Mouse (Mus musculus): Measurements from ENCODE around the gene Anks6. TPM values are rescaled to one million over a fixed set of nuclear protein-coding genes. Genes with fewer than 3 reads are reported as not detected.
A peak's percentile ranks its signal among the peaks of the same experiment; 100 is the strongest.

The Anks6 gene
- polyA plus RNA-seq, 1 experiment from 2014 or later: 3.7 TPM

- no peaks in the 10 kb centered on the region for H3K9me3 ChIP-seq (ENCODE audit: control insufficient read depth, low read length)
- TF ChIP-seq EP300 (optimal IDR thresholded peaks at IDR 0.05) (no peak), CTCF (IDR thresholded peaks at IDR 0.05; ENCODE audit: low read depth) (no peak)
- no peak overlapping the region for H3K9ac ChIP-seq (ENCODE audit: low read length)
- peak; percentile 64 for ATAC-seq (ENCODE audit: low FRiP score, low TSS enrichment)
- DNase-seq (ENCODE audit: low spot score): peak; percentile 38
- no peaks in the 10 kb centered on the region for H3K27me3 ChIP-seq (ENCODE audit: control insufficient read depth, insufficient read depth, low read length)
- no peak overlapping the region for H3K4me2 ChIP-seq (replicated peaks; ENCODE audit: low read depth)
- H3K27ac ChIP-seq (replicated peaks): 0 out of 2 replicates have a peak overlapping the region, but pooled peaks have one; percentile 2
- no peaks in the 10 kb centered on the region; the same call in 1 of the 2 replicates for H3K4me1 ChIP-seq (replicated peaks; ENCODE audit: control insufficient read depth, insufficient read depth)
- peaks cover 2% of the 10 kb centered on the region; the same call in 1 of the 2 replicates for H3K36me3 ChIP-seq (ENCODE audit: control insufficient read depth, insufficient read depth, low read length)
- no peak overlapping the region for H3K4me3 ChIP-seq (ENCODE audit: low read depth, low read length)
- 52% methylated on average over 10 of the region's 10 CpGs for WGBS
Measured at GRCm38 (mm10) chr4:47050642-47051381, 6.4 kb downstream of the Anks6 start.

GRCm38 (mm10) chr4:47050167-47050566, 7.1 kb downstream of the Anks6 start:
- Histone ChIP-seq H3K4me2 (replicated peaks; ENCODE audit: low read depth) (no peak overlapping the region), H3K27me3 (ENCODE audit: control insufficient read depth, insufficient read depth, low read length) (no peaks in the 10 kb centered on the region), H3K9me3 (ENCODE audit: control insufficient read depth, low read length) (no peaks in the 10 kb centered on the region), H3K4me3 (ENCODE audit: low read depth, low read length) (no peak overlapping the region), H3K27ac (replicated peaks) (no peak overlapping the region), H3K36me3 (ENCODE audit: control insufficient read depth, insufficient read depth, low read length) (peaks cover 2% of the 10 kb centered on the region; the same call in 1 of the 2 replicates), H3K4me1 (replicated peaks; ENCODE audit: control insufficient read depth, insufficient read depth) (no peaks in the 10 kb centered on the region; the same call in 1 of the 2 replicates), H3K9ac (ENCODE audit: low read length) (no peak overlapping the region)
- 0% methylated on average over 1 of the region's 1 CpGs for WGBS
- ATAC-seq (ENCODE audit: low FRiP score, low TSS enrichment) (peak; percentile 70), DNase-seq (ENCODE audit: low spot score) (peak; percentile 90)
- TF ChIP-seq CTCF (IDR thresholded peaks at IDR 0.05; ENCODE audit: low read depth) (peak; percentile 98), EP300 (optimal IDR thresholded peaks at IDR 0.05) (no peak)

- WGBS: 90% methylated on average over 16 of the region's 16 CpGs
- ATAC-seq (ENCODE audit: low FRiP score, low TSS enrichment) (no peak), DNase-seq (ENCODE audit: low spot score) (no peak)
- Histone ChIP-seq H3K9me3 (ENCODE audit: control insufficient read depth, low read length) (no peaks in the 10 kb centered on the region), H3K4me3 (ENCODE audit: low read depth, low read length) (no peak overlapping the region), H3K36me3 (ENCODE audit: control insufficient read depth, insufficient read depth, low read length) (peaks cover 2% of the 10 kb centered on the region), H3K4me2 (replicated peaks; ENCODE audit: low read depth) (no peak overlapping the region), H3K27ac (replicated peaks) (no peak overlapping the region), H3K4me1 (replicated peaks; ENCODE audit: control insufficient read depth, insufficient read depth) (no peaks in the 10 kb centered on the region; the same call in 1 of the 2 replicates), H3K9ac (ENCODE audit: low read length) (no peak overlapping the region), H3K27me3 (ENCODE audit: control insufficient read depth, insufficient read depth, low read length) (no peaks in the 10 kb centered on the region)
- TF ChIP-seq EP300 (optimal IDR thresholded peaks at IDR 0.05): no peak
- TF ChIP-seq CTCF (IDR thresholded peaks at IDR 0.05; ENCODE audit: low read depth): no peak
Measured at GRCm38 (mm10) chr4:47049216-47049615, 8.0 kb downstream of the Anks6 start.

GRCm38 (mm10) chr4:47047765-47048164, 9.5 kb downstream of the Anks6 start:
- ATAC-seq (ENCODE audit: low FRiP score, low TSS enrichment) (no peak), DNase-seq (ENCODE audit: low spot score) (no peak)
- no peak overlapping the region for H3K4me2 ChIP-seq (replicated peaks; ENCODE audit: low read depth)
- no peaks in the 10 kb centered on the region; the same call in 1 of the 2 replicates for H3K4me1 ChIP-seq (replicated peaks; ENCODE audit: control insufficient read depth, insufficient read depth)
- no peak overlapping the region for H3K4me3 ChIP-seq (ENCODE audit: low read depth, low read length)
- H3K27ac ChIP-seq (replicated peaks): no peak overlapping the region
- TF ChIP-seq CTCF (IDR thresholded peaks at IDR 0.05; ENCODE audit: low read depth) (no peak), EP300 (optimal IDR thresholded peaks at IDR 0.05) (no peak)
- H3K27me3 ChIP-seq (ENCODE audit: control insufficient read depth, insufficient read depth, low read length): no peaks in the 10 kb centered on the region
- peaks cover 2% of the 10 kb centered on the region for H3K36me3 ChIP-seq (ENCODE audit: control insufficient read depth, insufficient read depth, low read length)
- H3K9me3 ChIP-seq (ENCODE audit: control insufficient read depth, low read length): no peaks in the 10 kb centered on the region
- 65% methylated on average over 4 of the region's 4 CpGs for WGBS
- no peak overlapping the region for H3K9ac ChIP-seq (ENCODE audit: low read length)

- H3K9ac ChIP-seq (ENCODE audit: low read length): no peak overlapping the region
- no peaks in the 10 kb centered on the region for H3K27me3 ChIP-seq (ENCODE audit: control insufficient read depth, insufficient read depth, low read length)
- peak; percentile 27 for DNase-seq (ENCODE audit: low spot score)
- H3K36me3 ChIP-seq (ENCODE audit: control insufficient read depth, insufficient read depth, low read length): peaks cover 2% of the 10 kb centered on the region
- WGBS: 84% methylated on average over 6 of the region's 6 CpGs
- TF ChIP-seq CTCF (IDR thresholded peaks at IDR 0.05; ENCODE audit: low read depth): peak; percentile 61
- TF ChIP-seq EP300 (optimal IDR thresholded peaks at IDR 0.05): no peak
- H3K9me3 ChIP-seq (ENCODE audit: control insufficient read depth, low read length): no peaks in the 10 kb centered on the region
- no peaks in the 10 kb centered on the region; the same call in 1 of the 2 replicates for H3K4me1 ChIP-seq (replicated peaks; ENCODE audit: control insufficient read depth, insufficient read depth)
- H3K4me3 ChIP-seq (ENCODE audit: low read depth, low read length): no peak overlapping the region
- H3K4me2 ChIP-seq (replicated peaks; ENCODE audit: low read depth): no peak overlapping the region
- H3K27ac ChIP-seq (replicated peaks): no peak overlapping the region
- ATAC-seq (ENCODE audit: low FRiP score, low TSS enrichment): no peak
Measured at GRCm38 (mm10) chr4:47046974-47047373, 10.3 kb downstream of the Anks6 start.

GRCm38 (mm10) chr4:47043866-47044265, 13.4 kb downstream of the Anks6 start:
- Histone ChIP-seq H3K27me3 (ENCODE audit: control insufficient read depth, insufficient read depth, low read length) (no peaks in the 10 kb centered on the region), H3K9ac (ENCODE audit: low read length) (no peak overlapping the region), H3K4me2 (replicated peaks; ENCODE audit: low read depth) (no peak overlapping the region), H3K9me3 (ENCODE audit: control insufficient read depth, low read length) (no peaks in the 10 kb centered on the region), H3K36me3 (ENCODE audit: control insufficient read depth, insufficient read depth, low read length) (peaks cover 2% of the 10 kb centered on the region), H3K27ac (replicated peaks) (no peak overlapping the region), H3K4me1 (replicated peaks; ENCODE audit: control insufficient read depth, insufficient read depth) (no peaks in the 10 kb centered on the region), H3K4me3 (ENCODE audit: low read depth, low read length) (no peak overlapping the region)
- ATAC-seq (ENCODE audit: low FRiP score, low TSS enrichment) (no peak), DNase-seq (ENCODE audit: low spot score) (no peak)
- TF ChIP-seq EP300 (optimal IDR thresholded peaks at IDR 0.05) (no peak), CTCF (IDR thresholded peaks at IDR 0.05; ENCODE audit: low read depth) (no peak)
- WGBS: 94% methylated on average over 9 of the region's 9 CpGs
